Mouse (Mus musculus): ENCODE results near the gene Wbp11. TPM values are rescaled to one million over a fixed set of nuclear protein-coding genes. Genes with fewer than 3 reads are reported as not detected.

The Wbp11 gene
- total RNA-seq, 2 experiments from 2014 or later = 40.9 to 118 TPM

Other genes with a start within 250 kb of the Wbp11 start
- gene Plbd1, start 166.3 kb downstream of the Wbp11 start, total RNA-seq (2015) = 12.0 and 16.3 TPM in 2 replicates
- 10.5 and 10.8 TPM in 2 replicates for gene Plbd1, start 166.3 kb downstream of the Wbp11 start, total RNA-seq (2017)
- not detected in 2 replicates for gene Gucy2c, start 46.5 kb downstream of the Wbp11 start, total RNA-seq (2015)
- gene Gucy2c, start 46.5 kb downstream of the Wbp11 start, total RNA-seq (2017) = not detected in 2 replicates
- gene Hist4h4, start 23.8 kb downstream of the Wbp11 start, total RNA-seq (2015) = 16.6 and 20.5 TPM in 2 replicates
- gene Hist4h4, start 23.8 kb downstream of the Wbp11 start, total RNA-seq (2017) = 38.8 and 46.4 TPM in 2 replicates
- 46.1 and 54.3 TPM in 2 replicates for gene H2afj, start 20.0 kb downstream of the Wbp11 start, total RNA-seq (2015)
- 69.3 and 79.7 TPM in 2 replicates for gene H2afj, start 20.0 kb downstream of the Wbp11 start, total RNA-seq (2017)
- gene BC049715, start 607 bp downstream of the Wbp11 start, total RNA-seq (2015) = 1.2 and 2.2 TPM in 2 replicates
- gene BC049715, start 607 bp downstream of the Wbp11 start, total RNA-seq (2017) = 3.5 and 8.7 TPM in 2 replicates
- gene Smco3, start 7.2 kb upstream of the Wbp11 start, total RNA-seq (2015) = 0.07 TPM in 1 of 2 replicates, not detected in the other
- gene Smco3, start 7.2 kb upstream of the Wbp11 start, total RNA-seq (2017) = 0.33 and 1.2 TPM in 2 replicates
- gene Art4, start 29.5 kb upstream of the Wbp11 start, total RNA-seq (2015) = 1.8 and 2.4 TPM in 2 replicates
- 1.8 and 6.0 TPM in 2 replicates for gene Art4, start 29.5 kb upstream of the Wbp11 start, total RNA-seq (2017)
- not detected in 2 replicates for gene Mgp, start 47.6 kb upstream of the Wbp11 start, total RNA-seq (2015)
- not detected in 2 replicates for gene Mgp, start 47.6 kb upstream of the Wbp11 start, total RNA-seq (2017)
- 1.0 and 4.4 TPM in 2 replicates for gene Erp27, start 93.9 kb upstream of the Wbp11 start, total RNA-seq (2015)
- 0.25 and 0.91 TPM in 2 replicates for gene Erp27, start 93.9 kb upstream of the Wbp11 start, total RNA-seq (2017)
- 0.05 TPM in 1 of 2 replicates, not detected in the other for gene Pde6h, start 95.6 kb upstream of the Wbp11 start, total RNA-seq (2015)
- gene Pde6h, start 95.6 kb upstream of the Wbp11 start, total RNA-seq (2017) = 0.03 and 0.08 TPM in 2 replicates
- 2,686 and 2,904 TPM in 2 replicates for gene Arhgdib, start 113.7 kb upstream of the Wbp11 start, total RNA-seq (2015)
- 1,309 and 1,334 TPM in 2 replicates for gene Arhgdib, start 113.7 kb upstream of the Wbp11 start, total RNA-seq (2017)

Data from megakaryocyte progenitor cell, adult 5-6 weeks (primary cell).